Mouse (Mus musculus): ENCODE measurements around the gene Atp13a3. TPM values are rescaled to one million over a fixed set of nuclear protein-coding genes. Genes with fewer than 3 reads are reported as not detected.

Gene Atp13a3
- polyA plus RNA-seq (2012; rRNA removed; ENCODE audit: low replicate concordance), result 14.7 and 44.9 TPM in 2 replicates

DNA sequence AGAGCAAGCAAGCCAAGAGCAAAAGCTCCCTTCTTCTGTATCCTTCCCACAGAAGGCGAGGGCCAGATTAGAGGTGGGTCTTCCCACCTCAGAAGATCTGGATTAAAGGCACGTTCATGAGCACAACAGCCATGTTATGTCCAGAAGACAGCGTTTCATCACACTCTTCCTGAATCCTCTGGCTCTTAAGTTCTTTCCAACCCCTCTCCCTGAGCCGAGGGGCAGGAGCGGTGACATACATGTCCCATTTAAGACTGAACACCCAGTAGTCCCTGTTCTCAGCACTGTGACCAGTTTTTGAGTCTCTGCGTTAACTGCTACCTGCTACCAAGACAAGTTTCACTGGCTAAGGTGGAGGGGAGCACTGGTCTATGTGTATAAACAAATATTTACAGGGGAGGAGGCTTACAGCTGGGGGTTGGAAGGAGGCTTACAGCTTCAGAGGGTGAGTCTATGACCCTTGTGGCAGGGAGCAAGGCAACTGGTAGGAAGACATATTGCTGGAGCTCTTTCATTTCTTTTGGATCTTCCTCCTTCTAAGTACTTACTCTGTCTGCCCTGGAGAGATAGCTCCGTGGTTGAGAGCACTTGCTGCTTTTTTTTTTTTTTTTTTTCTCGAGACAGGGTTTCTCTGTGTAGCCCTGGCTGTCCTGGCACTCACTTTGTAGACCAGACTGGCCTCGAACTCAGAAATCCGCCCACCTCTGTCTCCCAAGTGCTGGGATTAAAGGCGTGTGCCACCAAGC lies at the start of gene Atp13a3:
TSS of gene Atp13a3 (minus strand) at position 51 of the 746 bp plus-strand sequence.

DNA sequence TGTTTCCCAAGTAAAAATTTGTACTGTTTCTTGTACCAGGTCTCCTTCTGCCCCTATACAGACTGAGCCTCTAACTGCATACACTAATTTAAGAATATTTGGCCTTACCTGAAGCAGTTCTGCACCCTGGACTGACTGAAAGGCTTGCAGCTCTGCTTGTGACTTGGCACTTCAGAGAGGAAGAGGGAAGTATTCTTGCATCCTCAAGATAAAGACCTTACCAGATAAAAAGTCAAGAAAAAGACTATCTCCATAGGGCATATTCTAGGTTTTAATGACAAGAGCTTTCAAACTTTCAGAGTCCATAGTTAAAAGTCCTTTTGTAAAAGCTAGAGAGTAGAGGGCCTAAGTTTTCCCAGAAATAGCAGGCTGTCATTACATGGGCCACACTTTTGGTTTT lies 95.1 kb downstream of the Atp13a3 start, which contains the start of gene Gp5:
TSS of gene Gp5 (minus strand) at position 133 of the 400 bp plus-strand sequence.

DNA sequence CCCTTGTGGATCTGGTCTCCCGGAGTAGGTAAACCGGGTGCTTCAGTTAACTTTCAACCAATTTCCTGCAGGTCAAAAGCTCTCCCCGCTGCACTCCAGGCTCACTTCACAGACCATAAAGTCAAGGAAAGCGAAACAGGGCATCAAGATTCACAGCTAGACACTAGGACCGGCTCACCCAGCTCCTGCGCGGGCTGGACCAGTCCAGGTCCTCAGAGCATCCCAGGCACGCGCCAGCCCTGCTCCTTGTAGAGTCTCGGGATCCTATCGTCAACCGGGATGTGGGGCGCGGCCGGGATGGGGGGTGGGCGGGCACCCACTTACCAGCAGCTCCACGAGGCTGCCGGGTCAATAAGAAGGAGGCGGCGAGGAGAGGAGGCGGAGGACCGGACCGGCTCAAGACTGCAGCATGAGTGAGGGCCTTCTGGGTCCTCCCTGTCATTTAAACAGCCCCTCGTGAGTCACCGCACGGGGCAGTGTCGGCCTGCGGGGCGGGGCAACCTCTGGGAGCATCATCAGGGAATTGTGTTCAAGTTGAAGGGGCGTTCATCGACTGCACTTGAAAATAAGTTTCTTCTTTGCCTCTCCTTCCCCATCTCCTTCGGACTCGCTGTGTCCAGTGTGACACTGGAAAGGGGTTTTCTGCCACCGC lies 122.8 kb downstream of the Atp13a3 start, which contains the start of gene Lrrc15:
TSS of gene Lrrc15 (minus strand) at position 413 of the 652 bp plus-strand sequence.

GRCm38 (mm10) chr16:30267359-30267758 lies 138.4 kb downstream of the Atp13a3 start, which contains the start of gene Cpn2:
Gene Cpn2, minus strand, starts transcription at chr16:30267499.

Other genes with a start within 250 kb of the Atp13a3 start
- gene Cpn2, start 138.5 kb downstream of the Atp13a3 start, polyA plus RNA-seq (2012; rRNA removed; ENCODE audit: low replicate concordance), result 0.28 and 1.3 TPM in 2 replicates
- gene Lrrc15, start 122.7 kb downstream of the Atp13a3 start, polyA plus RNA-seq (2012; rRNA removed; ENCODE audit: low replicate concordance), result 0.15 TPM in 1 of 2 replicates, not detected in the other
- gene Gp5, start 95.2 kb downstream of the Atp13a3 start, polyA plus RNA-seq (2012; rRNA removed; ENCODE audit: low replicate concordance), result 0.62 and 0.64 TPM in 2 replicates
- 2.0 and 2.8 TPM in 2 replicates for gene Tmem44, start 144.9 kb upstream of the Atp13a3 start, polyA plus RNA-seq (2012; rRNA removed; ENCODE audit: low replicate concordance)
- 3.1 and 3.9 TPM in 2 replicates for gene Lsg1, start 181.6 kb upstream of the Atp13a3 start, polyA plus RNA-seq (2012; rRNA removed; ENCODE audit: low replicate concordance)
- gene Fam43a, start 193.7 kb upstream of the Atp13a3 start, polyA plus RNA-seq (2012; rRNA removed; ENCODE audit: low replicate concordance), result 9.1 and 9.8 TPM in 2 replicates